Mouse (Mus musculus) cerebellum, postnatal 10 days (tissue): ENCODE results near the gene Osbpl6.

Experiments used
- DNase-seq, 2 experiments: peaks; one replicate each; pipeline ENCODE4 v3.0.0; 2021; ENCODE audit warnings: mixed read lengths in 2 of 2

Gene Osbpl6

DNA sequence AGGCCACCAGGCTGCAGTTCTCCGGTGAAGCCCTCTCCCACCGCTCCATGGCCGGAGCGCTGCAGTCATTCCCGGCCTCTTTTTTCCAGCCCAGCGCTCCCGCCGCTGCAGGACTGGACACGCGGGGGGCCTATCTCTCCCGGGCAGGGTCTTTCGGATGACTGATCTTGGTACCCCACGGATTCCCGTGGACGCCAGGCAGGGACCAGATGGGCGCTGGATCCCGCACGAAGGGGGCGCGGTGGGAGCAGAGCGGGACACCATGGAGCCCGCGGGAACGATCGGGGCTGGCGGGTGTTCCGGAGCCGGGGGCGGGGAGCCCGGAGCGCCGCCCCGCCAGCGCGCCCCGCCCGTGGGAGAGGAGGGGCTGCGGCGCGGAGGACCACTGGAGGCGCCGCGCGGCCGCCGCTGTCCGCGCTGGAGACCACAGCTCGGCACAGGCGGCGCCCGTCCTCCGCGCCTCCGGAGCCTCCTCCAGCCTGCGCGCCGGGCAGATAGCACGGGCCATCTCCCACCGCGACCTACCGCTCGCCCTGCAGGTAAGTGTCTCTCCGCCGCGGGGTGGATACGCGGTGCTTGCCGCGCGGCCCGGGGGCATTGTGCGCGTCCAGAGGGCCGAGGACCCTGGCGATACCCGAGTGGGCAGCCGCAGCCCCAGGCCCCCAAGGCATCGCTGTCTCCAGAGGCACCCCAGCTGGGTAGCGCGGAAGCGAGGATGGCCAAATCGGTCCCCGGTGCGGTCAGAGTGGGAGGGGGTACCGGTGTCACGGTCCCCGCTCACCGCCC lies at the start of gene Osbpl6:
Gene Osbpl6 (plus strand): TSS at position 358 of the 786 bp plus-strand sequence.
- DNase-seq: peak; percentile 82 to 87

DNA sequence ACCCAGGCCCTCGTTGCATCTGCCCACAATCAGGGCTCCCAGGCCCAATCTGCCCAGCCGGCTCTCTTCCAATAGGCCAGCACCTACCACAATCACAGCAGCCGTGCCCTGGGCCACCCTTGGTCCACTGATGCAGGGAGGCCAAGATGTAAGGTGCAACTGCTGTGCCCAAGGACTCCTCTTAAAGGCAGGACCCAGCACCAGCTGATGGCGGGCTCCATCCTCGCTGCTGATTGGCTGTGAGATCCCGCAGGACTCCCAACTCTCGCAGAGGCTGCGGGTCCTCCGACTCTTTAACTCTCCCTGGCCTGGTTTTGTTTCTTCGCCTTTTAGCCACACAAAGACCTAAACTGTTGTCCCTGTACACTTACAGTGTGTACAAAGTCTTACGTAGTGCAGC lies 46.1 kb upstream of the Osbpl6 start, which contains the start of gene Cyct:
Gene Cyct (minus strand): TSS at position 225 of the 400 bp plus-strand sequence.
- DNase-seq: no peak

DNA sequence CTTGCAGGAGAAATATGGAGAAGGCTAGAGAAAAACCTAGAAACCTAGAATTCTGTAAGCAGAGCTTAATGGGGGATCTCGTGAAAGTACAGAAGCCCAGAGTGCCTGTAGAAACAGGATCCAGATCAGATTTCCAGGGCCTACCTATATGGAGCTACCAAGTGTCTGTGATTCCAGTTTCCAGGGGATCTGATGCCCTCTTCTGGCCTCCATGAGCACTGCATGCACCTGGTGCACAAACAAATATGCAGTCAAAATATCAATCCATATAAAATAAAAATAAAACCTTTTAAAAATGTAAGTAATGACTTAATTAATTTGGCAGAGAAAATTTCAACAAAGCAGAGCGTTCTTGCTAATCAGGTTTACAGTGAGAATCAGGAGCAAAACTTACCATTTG lies 44.2 kb upstream of the Osbpl6 start:
- DNase-seq: peak; percentile 63 to 73

DNA sequence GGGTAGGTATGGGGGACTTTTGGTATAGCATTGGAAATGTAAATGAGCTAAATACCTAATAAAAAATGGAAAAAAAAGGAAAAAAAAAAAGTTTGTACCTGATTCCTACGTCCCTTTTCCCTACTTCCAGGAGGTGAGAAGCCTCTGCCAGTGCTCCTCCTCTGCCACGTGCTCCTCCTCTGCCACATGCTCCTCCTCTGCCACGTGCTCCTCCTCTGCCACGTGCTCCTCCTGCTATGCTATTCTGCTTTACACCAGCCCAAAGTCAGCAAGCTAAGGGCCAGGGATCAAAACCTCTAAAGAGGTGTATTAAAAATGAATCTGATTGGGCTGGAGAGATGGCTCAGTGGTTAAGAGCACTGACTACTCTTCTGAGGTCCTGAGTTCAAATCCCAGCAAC lies 40.5 kb upstream of the Osbpl6 start:
- no peak for DNase-seq

DNA sequence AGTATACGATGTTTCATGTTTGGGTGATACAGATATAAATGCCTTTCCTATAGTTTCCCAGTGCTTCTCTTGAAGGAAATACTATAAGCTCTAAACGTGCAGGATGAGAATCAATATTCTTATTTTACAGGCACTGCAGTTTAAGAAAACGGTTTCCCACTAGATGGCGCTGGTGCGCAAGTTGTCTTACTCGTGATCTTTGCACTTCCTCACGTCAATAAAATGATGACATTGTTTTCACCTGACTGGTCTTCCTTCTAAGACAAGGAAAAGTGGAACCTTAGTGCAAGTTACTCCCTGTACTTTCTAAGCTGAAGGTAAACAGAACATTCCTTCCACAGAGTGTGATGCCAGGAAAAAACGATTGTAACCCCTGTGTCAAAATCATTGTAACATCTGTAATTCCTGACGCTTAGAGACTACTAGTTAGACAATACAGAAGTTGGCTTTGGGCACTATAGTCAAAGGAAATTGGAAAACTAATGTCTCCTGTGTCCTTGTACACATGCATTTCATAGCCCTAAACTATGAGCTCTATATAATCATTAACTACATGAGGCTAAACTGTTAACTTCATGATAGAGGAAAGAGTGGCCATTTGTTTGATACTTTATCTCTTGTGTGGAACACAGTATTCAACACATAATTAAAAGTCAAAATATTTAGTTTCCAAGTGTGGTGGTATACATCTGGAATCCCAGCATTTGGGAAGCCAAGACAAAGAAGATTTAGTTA lies 39.0 kb upstream of the Osbpl6 start:
- peak; percentile 92 to 95 for DNase-seq

DNA sequence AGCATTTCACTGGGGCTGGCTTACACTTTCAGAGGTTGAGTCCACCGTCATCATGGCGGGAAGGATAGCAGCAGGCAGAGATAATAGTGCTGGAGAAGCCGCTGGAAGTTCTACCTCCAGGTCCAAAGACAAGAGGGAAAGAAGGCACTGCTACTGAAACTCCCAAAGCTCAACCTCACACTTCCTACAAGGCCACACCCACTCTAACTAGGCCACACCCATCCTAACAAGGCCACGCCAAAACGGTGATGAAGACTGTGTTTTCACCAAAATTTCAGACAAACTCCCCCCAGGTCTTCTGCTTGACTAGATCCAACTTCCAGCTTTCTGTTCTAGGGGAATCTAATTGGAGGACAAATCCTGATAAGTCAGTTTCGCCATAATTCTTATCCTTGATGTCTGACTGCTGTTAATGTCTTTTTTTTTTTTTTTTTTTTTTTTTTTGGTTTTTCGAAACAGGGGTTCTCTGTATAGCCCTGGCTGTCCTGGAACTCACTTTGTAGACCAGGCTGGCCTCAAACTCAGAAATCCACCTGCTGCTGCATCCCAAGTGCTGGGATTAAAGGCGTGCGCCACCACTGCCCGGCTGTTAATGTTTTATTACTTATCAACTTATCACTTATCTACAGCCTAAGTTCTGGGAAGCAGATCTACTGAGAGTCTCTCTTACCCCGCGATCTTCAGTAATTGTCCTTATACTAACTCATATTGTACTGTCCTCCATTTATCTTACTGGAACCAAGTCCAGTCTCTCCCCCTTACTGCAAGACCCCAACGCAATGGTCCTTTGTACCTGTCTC lies 37.2 kb upstream of the Osbpl6 start:
- DNase-seq: no peak

DNA sequence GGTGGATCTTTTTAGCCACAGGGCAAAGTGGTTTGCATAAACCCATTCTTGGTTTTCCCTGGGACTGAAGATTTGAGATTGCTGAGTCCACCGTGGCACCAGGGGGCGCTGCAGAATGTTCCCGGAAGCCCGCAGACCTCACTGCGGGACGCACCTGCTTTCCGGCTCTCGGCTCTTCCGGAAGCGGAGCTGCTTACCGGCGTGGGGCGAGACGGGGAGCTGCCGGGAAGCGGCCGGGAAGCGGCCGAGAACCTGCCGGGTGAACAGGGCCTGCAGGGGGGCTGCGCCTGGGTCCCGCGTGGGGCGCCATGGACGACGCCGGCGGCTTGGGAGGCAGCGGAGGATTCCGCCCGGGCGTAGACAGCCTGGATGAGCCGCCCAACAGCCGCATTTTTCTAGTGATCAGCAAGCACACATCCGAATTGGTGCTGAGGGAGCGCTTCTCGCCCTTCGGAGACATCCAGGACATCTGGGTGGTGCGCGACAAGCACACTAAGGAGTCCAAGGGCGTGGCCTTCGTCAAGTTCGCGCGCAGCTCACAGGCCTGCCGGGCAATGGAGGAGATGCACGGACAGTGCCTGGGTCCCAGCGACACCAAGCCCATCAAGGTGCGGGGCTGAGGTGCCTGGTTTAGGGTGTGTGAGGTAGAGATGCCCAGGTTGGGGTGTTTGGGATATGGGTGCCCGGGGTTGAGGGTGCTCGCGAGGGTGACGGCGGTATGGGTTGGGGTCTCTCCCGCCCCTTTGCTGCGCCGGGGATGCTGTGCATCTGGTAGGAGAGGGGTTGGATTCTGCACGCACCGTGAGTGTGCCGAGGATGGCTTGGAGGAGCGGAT lies 36.3 kb upstream of the Osbpl6 start, which contains the start of gene Rbm45:
Gene Rbm45 (plus strand): TSS at position 164 of the 835 bp plus-strand sequence.
- DNase-seq: peak; percentile 97 to 98

DNA sequence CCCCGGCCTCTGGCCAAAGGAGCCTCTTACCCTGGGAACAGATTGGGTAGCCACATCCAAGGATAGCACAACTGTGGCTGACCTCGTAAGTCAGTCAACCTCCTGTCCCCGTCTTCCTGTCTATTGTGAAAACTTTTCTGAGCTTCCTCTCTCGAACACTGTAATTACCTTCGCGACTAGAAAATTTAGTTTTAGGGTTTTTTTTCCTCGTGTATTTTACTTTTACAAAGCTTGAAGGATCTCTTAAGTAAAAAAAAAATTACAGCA lies 35.7 kb upstream of the Osbpl6 start:
- no peak for DNase-seq

DNA sequence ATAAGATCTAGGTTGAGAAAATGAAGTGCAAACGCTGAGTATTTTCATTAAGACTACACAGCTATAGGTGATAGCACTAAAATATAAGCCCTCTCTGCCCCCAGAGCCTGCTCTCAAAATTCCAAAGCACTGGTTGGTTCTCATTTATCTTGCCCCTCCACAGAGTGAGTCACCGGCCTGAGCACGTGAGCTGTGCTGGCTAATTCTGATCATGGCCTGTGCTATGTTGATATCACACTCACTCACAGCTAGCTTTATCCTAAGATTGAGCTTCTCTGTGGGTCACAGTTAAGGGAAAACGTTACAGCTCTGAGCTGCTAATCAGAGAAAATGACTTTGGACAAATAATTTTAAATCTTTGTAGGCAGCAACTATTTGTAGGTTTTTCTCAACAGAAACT lies 34.1 kb upstream of the Osbpl6 start:
- no peak for DNase-seq

DNA sequence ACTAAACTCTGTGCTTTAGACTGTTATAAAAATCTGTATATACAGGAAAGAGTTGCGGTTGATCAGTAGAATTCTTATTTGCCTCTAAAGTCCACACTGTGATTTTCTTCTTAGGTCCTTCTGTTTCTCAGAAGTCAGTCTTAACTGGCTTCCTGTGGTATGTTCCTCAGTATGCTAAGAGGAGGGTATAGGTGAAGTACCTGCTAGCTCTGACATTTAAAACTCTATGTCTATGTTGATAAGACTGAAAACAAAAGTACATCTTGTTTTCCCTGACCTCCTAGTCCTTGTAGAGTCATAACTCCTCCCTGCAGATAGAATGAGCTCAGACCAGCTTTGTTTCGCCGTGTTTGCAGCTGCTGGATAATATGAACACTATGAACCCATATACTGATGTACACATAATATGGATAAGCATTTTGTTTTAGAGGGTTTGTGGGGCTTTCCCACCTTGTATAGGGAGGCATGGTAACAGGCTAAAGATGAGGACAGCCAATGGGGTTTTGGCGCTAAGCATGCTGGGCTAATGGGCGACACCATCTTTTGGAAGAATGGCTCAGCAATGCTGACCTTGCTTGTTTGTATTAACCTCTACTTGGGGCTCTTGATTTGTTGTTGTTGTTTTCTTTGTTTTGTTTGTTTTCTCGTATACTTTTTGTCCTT lies 31.6 kb upstream of the Osbpl6 start:
- DNase-seq: no peak

DNA sequence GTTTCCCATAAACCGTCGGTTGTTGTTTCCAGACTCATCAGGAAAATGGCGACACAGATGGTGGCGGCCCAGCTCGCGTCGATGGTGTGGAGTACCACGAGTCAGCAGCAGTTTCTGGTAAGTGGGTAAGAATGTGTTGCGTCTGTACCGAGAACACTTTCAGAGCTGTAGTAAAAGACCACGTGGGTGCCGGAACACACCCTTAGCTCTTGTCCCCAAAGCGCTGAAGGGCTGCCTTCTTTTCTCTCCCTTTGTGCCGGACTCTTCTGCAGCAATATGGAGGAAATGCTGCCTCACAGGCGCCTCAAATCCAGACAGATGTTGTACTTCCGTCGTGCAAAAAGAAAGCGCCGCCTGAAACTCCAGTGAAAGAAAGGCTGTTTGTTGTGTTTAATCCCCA lies 27.7 kb upstream of the Osbpl6 start:
- DNase-seq: no peak

DNA sequence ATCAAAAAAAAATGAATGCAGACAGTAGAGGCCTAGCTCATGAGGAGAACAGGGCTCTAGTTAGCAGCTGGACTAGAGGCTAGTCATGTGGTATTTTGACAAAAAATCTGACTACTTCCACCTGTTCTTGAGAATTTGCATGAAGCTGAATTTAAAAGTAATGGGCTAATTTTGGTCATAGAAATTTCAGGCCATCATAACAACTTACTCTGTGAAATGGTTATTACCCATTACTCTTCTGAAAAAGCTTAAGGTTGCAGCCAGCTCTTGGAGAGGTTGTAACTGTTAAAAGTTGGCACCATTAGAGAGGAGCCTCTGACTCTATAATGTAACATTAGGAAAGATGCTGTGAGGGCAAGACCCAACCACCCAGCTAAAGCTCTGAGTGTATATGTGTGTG lies 19.8 kb upstream of the Osbpl6 start:
- DNase-seq: no peak

DNA sequence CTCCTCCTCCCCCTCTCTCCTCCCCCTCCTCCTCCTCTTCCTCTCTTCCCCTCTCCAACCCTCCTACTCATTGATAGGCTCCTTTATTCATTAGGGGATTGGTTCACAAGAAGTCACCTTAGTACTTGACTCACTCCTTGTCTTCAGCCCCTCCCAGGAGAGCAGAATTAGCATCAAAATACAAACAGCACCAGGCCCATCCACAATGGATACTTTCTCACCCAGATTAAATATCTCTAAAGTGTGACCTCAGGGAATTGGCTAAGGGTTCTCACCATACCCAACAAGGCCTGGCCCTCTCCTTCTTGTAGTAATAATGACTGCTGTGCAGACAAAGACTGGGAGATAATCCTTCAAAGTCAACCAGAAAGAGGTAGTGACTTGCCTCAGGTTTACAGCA lies 6.1 kb upstream of the Osbpl6 start:
- DNase-seq: no peak

DNA sequence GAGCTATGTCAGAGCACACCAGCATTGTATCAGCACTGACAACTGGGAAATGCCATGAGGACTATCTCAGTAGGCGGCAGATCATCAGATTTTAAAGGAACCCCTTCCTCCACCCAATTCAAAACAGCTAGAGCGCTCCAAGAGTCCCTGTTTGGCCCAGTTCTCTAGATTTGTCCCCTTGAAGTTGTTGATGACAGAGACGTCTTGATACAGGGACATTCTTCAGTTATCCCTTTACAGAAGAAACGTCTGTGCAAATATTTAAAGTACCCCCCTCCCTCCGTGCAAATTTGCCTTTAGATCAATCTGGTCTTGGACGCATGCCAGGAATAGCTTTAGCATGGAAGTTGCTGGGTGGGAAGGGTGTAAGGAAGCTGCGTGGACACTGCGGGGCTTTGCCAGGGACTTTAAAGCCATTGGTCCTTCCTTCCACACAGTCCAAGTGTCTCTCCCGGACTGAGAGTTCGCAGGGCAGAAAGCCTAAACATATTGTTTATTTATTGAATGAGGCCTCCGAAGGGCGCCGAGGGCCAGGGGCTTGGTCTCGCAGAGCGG lies 635 bp upstream of the Osbpl6 start:
- peak; percentile 68 to 71 for DNase-seq

DNA sequence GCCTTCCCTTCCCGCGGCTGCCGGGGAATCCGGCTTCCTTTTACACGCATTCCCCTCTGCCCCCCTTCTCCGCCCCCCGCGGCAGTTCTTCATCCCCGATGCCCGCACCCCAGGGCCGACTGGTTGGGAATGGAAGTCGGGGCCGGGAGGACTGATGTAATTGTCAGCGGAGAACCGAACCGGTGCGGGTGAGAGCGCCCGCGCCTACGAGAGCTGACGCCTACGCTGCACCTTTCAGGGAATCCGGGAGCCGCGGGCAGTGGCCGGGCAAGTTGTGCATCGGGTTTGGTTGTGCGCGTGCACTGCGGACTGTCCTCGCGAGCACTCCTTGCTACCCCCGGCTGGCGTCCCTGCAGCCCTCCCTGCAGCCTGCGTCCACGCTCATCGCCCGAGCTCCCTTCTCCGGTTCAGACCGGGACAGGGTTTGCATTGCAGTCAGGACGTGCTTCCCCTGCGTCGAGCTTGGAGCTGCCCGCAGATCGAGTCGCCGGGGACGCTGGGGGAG lies 681 bp downstream of the Osbpl6 start:
- peak; percentile 86 for DNase-seq

DNA sequence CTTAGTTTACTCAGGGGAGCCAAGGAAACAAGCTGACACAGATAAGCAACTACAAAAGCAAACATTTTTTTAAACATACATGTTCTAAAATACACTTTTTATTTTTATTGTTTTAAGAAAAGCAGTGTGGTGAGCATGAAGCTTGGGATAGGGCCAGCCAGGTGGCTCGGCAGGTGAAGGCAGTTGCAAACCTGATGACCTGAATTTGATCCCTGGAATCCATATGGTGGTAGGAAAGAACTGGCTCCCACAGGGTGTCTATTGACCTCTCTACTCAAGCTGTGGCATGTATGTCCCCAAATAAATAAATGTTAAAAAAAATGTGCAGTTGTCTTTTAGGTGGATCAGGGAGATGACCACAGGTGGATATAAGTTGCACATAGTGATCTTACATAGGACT lies 3.2 kb downstream of the Osbpl6 start:
- DNase-seq: peak; percentile 21 to 24

DNA sequence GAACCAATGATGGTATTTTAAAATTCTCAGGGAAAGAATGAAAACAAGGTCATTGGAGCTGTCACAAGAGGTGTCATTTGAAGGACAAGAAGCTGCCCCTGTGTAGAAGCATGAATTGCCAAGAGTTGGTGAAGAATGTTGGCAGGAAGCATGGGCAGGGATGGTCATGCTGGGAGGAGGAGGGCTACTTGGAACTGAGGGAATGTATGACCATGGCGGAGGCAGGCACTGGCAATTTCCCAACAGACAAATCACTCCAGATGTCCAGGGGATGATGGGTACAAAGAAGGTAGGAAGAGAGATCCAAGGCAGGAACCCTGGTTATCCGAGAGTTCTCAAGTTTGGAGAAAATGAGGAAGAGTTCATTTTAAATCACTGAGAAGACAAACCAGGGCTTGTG lies 3.7 kb downstream of the Osbpl6 start:
- DNase-seq: peak; percentile 71 to 77

DNA sequence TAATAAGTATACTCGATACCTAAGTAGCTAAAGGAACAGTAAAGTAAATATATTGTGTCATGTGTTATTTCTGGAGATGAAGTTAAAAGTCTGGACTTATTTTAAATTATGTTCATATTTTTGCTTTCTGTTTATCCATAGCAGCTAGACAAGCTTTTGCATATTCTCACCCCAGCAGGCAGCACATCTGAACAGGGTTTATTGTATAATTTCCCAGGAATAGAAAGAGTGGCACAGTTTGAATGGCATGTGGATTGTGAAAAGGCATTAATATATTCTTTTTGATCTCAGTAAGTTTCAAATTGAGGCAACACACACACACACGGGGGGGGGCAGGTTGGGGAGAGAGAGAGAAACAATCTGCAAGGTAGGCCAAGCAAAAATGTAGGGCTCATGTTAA lies 6.6 kb downstream of the Osbpl6 start:
- no peak for DNase-seq

DNA sequence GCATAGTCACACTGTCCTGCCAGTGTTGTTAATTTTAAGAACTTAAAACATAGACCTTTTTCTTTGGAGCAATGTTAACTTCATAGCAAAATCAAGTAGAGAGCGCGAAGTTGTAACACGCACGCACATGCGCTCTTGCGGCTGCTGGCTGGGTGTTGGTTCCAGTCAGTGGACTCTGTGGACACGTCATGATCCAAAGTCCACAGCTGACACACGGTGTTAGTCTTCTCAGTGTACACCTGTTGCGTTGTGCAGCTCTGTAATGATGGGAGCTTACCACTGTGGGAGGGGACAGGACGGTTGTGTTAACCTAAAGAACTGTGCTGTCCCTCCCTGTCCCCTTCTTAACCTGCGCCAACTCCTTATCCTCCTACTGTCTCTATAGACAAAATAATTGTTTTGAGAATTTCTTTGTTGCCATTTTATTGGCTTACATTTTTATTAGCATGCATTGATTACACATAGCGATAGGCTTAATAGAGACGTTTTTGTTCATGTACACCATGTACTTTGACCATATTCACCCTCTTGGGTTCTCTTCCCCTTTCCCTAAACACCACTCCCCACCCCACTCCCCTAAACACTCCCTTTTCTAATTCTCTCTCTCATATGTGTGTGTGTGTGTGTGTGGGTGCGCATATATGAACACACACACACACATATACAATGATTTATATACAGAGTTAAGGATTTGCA lies 11.3 kb downstream of the Osbpl6 start:
- DNase-seq: no peak

DNA sequence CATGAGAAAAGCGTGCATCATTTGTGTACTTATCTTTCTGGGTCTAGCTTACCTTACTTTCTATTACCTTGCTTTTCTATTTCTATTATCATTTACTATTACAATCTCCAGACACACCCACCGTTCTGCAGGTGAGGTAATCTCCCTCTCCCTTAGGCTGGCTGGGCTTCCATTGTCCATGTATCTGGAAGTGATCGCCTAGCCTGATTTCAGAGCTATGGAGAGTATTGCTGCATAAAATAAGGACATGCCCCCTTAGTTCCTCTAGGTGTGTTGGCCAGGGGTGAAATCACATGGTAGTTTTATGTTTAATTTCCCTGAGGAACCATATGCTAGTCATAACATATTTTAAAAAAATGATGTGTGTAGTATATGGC lies 11.8 kb downstream of the Osbpl6 start:
- DNase-seq: no peak

DNA sequence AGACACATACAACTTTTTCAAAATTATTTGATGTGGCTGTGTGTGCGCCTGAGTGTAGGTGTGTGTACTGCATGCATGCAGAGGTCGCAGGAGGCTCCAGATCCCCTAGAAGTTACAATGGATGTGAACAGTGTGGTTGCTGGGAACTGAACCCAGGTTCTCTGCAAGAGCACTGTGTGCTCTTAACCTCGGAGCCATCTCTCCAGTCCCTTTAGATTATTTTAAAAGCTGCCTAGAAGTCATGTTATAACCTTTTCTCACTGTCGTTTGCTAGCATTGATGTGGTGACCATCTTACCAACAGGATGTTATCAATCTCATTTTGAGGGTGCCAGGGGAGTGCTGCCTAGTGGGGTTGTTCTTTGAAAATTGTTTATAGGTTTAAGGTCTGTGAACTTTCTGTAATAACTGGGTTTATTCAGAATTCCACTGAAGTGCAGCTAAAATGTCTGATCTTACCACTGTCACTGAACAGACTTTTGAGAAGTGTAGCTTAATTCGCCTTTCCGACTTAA lies 15.2 kb downstream of the Osbpl6 start:
- no peak for DNase-seq
